Mouse (Mus musculus): ENCODE measurements around the gene Gm10073.

GRCm38 (mm10) chr8:106539193-106539592 lies 34.1 kb downstream of the Gm10073 start:
- no peak for TF ChIP-seq CTCF (IDR thresholded peaks at IDR 0.05; ENCODE audit: insufficient read depth, low read length)
- no peak for TF ChIP-seq POLR2A (IDR thresholded peaks at IDR 0.05; ENCODE audit: borderline replicate concordance, extremely low read depth, low read depth, low read length)

Data from lung, adult 2 months (tissue).